Mouse (Mus musculus): ENCODE measurements around the gene H2-Eb1.

DNA sequence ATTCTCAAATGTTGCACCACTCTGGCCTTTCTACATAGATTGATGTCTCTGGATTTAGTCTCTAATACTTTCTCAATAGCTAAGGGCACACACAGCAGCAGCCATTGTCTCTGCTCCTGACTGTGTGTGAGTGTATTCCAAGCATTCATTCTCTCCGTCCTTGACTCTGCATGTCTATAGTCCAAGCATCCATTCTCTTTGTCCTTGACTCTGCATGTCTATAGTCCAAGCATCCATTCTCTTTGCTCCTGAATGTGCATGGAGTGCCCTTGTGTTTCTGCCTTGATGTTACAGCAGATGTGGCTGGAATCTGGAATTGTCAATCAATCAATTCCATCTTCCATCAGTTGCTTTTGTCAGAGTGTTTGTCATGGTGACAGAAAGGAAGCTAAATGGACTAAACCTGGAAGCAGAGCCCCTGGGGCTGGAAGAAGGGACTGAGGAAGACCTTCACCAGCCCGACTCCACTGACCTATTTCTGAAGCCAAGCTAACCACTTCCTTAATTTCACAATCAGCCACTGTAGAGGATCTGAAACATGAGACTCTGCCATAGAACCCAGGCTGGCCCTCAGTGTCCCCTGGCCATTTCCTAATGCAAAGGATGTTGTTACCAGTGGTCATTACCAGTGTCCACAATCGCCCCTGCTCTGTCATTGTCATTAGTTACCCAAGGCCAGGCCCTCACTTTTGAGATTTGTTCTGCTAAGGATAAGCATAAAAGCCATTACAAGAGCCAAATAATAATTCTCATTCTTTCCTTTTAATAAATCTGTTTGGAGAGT lies 35.1 kb downstream of the H2-Eb1 start:
- TF ChIP-seq CTCF (IDR thresholded peaks at IDR 0.05) = no peak
- TF ChIP-seq POLR2A (IDR thresholded peaks at IDR 0.05; ENCODE audit: insufficient read depth, low read depth, low read length) = no peak
- TF ChIP-seq EP300 (IDR thresholded peaks at IDR 0.05; ENCODE audit: insufficient read depth, low read depth, low read length) = no peak

Measured in heart, adult 2 months (tissue).